Mouse (Mus musculus) gastrocnemius, postnatal 10 days (tissue): ENCODE measurements around the gene Cutc. TPM values are rescaled to one million over a fixed set of nuclear protein-coding genes. Genes with fewer than 3 reads are reported as not detected.

Source experiments
- DNase-seq: peaks from one replicate; pipeline ENCODE4 v3.0.0; 2021; ENCODE audit warnings: mixed read lengths
- total RNA-seq, 2 experiments: library from RNA; stranded (reverse); gene quantifications; 2 replicates each; pipeline ENCODE4 v1.2.3; 2021

Cutc gene
- total RNA-seq, 2 experiments from 2014 or later: 10.3 to 11.3 TPM

DNA sequence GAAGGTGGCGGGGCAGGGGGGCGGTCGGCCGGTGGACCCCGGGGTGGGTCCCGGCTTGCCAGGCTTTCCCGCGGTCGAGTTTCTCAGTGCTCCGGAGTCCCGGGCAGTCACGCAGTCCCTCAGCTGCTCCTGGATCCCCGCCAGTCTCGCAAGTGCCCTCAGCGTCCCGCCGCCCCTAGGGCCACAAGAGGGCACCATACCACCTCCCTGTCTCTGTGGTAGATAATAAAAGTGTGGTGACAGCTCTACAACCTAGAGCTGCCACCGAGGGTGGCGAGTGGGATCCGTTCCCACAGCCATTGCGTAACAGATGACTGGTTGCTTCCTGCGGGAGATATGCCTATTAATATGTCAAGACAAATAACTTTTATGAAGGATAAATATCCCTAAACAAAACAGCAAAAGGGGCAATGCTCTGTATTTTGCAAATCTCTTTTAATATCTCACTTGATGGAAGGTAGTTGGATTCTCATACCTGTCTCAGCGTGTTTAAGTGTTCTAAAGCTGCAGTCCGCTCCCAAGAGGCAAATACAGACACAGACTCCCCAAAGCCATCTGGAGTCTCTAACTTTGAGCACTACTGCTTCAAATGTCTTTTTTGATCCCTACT is 535 bp downstream of the Cutc start:
- peak; percentile 94 for DNase-seq

GRCm38 (mm10) chr19:43754237-43754636 is 1.4 kb downstream of the Cutc start:
- no peak for DNase-seq

- no peak for DNase-seq
Observed at GRCm38 (mm10) chr19:43754872-43755271, 2.1 kb downstream of the Cutc start.

DNA sequence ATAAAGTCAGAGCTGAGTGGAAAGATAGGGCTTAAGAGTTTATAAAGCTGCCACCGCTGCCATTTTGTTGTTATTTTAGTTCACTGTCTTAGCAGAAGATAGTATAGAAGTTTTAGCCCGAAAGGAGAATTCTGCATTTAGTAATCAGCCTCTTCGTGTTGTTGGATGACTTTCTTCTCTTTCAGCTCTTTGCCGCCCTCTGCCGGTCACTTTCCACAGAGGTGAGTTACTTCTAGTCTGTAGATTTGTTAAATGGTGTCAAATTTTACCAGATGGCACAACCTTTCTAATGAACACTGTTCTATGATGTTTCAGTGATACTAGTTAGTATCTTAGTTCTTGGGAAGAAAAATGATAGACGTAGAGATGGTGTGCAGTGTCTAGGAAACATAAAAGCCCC is 7.7 kb downstream of the Cutc start:
- peak; percentile 78 for DNase-seq

DNA sequence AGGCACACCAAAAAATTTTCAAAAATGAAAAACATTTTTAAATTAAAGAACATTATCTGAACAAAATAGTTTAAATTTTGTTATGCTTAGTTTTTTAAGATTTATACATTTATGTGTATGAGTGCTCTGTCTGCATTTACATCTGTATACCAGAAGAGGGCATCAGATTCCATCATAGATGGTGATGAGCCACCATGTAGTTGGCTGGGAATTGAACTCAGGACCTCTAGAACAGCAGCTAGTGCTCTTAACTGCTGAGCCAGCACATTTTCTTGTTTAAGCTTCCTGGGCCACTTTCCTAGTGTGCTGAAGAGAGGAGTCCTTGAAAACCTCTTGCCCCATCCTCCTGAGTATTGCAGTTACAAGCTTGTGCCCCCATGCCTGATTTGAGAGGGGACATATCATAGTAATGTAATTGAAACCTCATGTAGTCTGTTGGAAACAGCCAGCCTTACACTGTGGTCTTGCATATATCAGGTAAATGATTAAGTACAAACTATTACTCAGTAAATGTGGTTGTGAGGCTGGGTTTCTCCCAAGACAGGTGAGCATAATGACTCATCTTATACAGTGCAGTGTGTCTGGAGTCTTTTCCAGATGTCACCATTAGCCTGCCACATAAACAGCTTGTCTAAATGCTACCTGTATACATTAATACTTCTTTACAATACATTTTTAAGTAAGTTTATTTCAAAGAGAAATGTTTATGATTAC is 8.9 kb downstream of the Cutc start:
- DNase-seq: no peak

GRCm38 (mm10) chr19:43762410-43762809 is 9.6 kb downstream of the Cutc start:
- no peak for DNase-seq

DNA sequence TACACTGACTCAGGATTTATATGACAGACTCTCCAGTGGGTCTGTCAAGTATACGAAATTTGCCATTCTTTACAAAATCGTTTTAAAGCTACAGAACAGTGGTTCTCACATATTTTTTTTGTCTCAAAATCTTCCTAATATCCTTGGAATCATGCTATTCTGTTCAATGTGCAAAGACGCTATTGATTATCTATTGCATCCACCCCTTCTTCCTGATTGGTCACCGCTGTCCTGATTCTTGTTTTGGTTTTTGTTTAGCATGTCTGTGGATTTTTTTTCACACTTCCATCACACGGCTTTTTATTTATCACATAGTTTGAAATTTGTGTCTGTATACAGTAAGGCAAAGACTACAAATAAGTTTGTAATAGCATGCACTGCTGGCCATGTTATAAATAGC is 13.7 kb downstream of the Cutc start:
- no peak for DNase-seq

DNA sequence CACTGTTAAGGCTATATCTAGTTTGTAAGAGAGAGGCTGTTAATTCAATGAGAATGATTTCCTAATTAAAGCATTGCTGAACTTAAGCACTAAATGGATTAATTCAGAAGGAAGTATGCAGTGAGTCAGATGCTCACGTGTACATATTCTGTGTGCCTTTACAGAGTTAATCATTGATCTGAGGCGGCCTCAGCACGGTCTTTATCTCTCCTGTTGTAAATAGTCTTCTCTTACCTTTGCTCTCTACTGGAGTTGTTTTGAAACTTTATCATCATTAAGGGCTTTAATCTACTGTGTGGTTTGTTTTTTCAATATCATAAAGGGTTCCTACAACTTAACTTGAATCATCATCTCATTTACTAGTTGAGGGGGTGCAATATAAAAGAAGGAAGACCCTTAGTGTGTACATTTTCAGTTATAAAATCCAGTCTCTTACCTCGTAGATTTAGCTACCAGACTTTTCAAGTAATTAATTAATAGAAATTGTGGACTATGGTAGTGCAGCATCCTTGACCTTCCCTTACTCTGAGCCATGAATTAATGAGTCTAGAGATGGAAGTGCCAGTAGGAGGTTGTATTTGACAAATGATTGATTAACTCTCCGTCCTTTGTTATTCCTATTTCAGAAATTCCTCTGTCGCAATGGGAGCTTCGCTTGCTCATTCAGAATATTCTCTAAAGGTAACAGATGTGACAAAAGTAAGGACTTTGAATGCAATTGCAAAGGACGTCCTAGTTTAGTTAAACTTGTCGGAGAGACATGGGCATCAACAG is 14.9 kb downstream of the Cutc start:
- no peak for DNase-seq

GRCm38 (mm10) chr19:43769366-43769960 is 16.7 kb downstream of the Cutc start:
- DNase-seq: no peak

DNA sequence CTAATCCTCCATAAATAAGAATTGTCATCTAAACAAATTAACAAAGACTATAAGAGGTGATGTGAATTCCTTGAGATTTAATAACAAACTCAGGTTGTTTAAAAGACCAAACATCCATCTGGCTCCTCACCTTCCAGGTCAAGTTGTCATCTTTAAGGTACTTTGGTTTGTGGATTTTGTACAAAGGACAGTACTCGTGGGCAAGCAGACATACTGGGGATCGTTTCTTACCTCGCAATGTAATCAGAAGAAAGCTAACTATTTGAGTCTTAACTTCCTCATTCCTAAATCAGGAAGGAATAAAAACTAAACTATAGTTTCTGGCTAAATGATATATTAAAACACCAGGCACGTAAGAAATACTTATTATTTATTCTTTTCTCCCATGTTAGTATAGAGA is 17.8 kb downstream of the Cutc start:
- DNase-seq: no peak

GRCm38 (mm10) chr19:43771499-43771969 is 18.7 kb downstream of the Cutc start:
- DNase-seq: no peak

- no peak for DNase-seq
Observed at GRCm38 (mm10) chr19:43772311-43772710, 19.5 kb downstream of the Cutc start.

DNA sequence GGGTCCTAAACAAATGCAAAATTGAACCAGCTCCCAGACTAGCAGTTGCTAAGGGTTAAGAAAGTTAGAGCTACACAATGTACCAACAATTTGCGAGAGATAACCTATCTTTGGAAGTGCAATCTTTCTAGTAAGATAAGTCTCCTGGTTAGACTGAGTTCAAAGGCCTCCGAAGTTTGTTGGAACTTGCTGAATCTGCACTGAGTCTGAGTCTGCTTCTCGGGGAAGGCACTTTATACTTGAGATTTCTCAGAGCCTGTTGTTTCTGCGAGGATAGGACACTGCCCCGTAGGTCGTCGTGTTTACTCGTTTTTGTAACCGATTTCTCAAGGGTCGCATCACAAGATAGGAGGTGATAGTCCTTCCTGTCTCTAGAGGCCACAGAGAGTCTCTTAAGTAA is 22.6 kb downstream of the Cutc start:
- DNase-seq: no peak

DNA sequence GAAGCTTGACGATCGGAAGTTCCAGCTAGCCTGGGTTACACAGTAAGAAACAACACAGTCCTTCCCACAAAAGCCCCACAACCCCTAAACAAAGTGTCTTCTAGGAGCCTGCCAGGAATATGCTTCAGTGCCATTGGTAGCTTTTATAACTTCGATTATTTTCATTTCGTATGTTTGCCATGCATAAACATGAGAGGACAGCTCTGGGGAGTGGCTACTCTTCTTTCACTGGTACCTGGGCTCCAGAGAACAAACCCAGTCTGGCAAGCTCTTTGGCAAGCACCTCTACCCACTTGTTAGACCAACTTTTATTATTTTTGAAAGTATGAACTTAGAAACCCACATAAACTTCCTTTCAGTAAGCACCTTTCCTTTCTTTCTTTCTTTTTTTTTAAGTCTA is 23.8 kb downstream of the Cutc start:
- DNase-seq: no peak

DNA sequence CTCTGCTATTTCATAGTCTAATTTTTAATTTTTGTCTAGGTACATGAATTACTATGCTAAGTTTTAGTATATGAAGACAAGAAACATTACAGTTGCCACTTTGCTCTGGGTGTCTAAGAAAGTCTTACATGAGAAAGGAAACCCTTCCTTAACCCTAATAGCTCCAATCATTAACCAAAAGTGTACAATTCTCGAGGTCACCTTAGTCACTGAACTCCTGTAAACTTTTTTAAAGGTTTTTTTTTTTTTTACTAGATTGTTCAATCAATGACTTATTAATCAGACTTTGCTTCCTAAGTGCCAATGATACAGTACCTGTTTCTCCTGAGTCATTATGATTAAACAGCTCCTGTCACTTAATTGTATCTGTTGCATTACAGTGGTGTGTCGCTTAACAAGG is 24.5 kb downstream of the Cutc start:
- DNase-seq: no peak

DNA sequence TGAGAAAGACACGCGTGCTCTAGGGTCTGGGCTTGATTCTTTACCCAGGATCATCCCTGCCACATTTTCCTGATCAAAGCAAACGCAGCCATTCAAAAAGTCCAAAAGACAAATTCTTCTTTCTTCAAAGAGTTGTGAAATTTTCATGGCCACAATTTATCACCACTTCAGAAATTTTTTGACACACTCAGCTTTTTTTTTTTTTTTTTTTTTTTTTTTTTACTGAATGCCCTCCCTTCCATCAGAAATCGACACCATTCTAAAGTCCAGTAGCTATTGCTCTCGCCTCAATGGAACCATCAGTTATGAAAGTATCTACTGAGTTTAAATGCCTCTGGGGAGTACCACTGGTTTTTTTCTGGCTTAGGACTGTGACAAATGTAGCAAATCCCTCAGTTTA is 27.6 kb downstream of the Cutc start:
- no peak for DNase-seq

- DNase-seq: no peak
Observed at GRCm38 (mm10) chr19:43781980-43782379, 29.2 kb downstream of the Cutc start, which contains the start of gene Abcc2. Gene Abcc2, plus strand, starts transcription at chr19:43782192.

GRCm38 (mm10) chr19:43784761-43785160 is 32.0 kb downstream of the Cutc start:
- no peak for DNase-seq

DNA sequence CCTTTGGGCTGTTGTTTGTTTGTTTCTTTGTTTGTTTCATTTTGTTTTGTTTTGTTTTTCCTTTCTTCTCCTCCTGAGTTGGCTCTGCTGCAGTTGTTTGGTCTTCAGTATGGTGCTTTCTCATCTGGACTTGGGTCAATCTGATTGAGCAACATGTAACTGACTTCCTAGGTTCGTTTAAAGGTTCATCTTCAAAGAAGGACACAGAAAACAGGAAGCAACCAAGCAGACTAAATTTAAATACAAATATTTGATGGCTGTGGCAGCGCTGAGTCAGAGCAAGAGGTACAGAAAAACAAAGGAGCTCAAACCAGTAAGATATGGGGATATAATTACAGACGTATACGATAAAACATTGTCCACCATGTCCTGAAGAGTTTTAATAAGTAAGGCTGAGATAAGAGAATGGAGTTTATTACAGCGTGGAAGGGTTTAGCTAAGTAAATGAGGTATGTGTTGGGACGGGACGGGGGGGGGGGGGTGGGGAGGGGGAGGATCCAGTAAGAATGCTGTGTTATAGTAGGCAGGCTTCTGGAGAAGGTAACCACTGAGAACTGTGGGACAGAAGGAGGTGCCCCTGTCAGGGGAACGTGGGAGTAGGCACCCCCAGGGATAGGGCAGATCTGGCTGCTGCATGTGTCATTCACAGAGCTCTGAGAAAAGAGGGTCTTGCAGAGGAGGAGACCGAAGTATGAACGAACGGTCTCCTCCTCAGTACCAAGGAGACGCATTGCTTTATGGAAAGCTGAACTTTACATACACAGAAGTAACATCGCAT is 33.6 kb downstream of the Cutc start:
- DNase-seq: no peak

GRCm38 (mm10) chr19:43789817-43790216 is 37.0 kb downstream of the Cutc start:
- no peak for DNase-seq

GRCm38 (mm10) chr19:43792537-43792936 is 39.7 kb downstream of the Cutc start:
- no peak for DNase-seq

DNA sequence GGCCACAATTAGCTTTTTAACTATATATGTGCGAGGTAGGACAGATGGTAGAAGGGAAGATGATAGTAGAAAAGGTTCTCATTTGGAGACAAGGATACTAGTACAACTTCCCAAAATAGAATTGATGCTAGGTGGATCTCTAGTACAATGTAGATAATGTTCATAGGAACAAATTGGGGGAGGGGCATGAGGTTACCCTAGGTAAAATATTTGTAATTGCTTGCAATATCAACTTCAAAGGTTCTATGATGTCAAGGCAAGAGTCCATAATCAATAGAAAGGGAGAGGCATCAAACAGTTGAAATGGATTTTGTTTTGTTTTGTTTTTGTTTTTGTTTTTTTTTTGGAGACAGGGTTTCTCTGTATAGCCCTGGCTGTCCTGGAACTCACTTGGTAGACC is 41.2 kb downstream of the Cutc start:
- DNase-seq: no peak
